Mouse (Mus musculus): Measurements from ENCODE around the gene Slc26a9. TPM values are rescaled to one million over a fixed set of nuclear protein-coding genes. Genes with fewer than 3 reads are reported as not detected.

Gene Slc26a9
- not detected in 2 replicates for polyA plus RNA-seq (2021; fragmentation: Nextera tagmentation)
- long read RNA-seq, experiment 1, result 0 reads
- long read RNA-seq, experiment 2, result 0 reads

DNA sequence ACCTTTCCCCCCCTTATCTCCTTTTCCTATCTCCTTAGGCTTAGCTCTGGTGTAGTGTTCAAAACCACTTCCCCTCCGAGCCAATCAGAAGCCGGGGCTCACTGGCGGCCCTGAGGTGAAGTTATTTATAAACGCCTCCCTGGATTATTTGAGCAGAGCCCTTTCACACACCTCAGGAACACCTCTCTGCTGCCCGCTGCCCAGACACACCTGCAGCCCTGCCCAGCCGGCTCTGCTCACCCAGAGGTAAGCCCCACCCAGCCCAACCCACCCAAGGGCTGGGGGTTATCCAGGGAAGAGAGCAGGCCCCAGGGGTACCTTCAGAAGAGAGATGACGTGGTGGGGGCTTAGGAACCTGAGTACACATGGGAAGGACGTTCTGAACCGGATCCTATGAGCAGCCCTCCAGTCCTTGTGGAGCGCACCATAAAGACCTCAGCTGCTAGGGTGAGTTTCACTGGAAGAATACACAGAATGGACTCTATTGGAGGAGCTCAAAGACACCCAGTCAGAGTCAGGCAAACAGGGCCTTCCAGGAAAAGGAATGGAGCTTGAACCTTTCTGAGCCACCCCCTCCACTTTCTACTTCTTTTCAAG is at the start of gene Slc26a9:
Gene Slc26a9, plus strand, starts transcription at position 155 of the 597 bp plus-strand sequence.

DNA sequence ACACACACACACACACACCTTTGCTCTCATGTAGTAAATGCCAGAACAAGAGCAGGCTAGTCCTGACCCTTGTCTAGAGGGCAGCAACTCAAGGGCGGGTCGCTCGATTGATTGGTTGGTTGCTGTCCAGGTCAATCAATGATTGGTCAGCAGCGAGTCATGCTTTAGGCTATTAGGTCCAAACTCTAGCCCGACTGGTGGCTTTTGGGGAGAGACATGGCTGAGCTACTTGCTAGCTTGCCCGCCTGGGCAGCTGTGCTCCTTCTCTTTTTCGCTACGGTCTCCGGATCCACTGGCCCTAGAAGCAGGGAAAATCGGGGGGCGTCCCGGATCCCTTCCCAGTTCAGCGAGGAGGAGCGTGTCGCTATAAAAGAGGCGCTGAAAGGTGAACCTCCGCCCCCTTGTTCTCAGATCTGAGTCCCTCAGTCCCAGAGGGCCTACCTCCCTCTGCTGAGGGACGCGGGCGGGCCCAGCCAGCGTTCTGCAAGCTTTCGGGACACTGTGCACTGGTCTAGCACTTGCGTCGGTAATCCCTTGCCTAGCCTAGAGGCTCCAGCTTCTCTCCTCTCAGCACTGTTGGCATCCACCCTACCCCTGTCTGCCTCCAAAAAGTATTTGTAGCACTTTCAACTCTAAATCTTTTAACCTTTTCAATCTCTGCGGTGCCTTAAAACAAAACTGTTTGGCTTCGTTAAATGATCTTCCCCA is 53.5 kb downstream of the Slc26a9 start, which contains the start of gene Pm20d1:
Gene Pm20d1, plus strand, starts transcription at position 180 of the 708 bp plus-strand sequence.

Other genes starting within 250 kb of the Slc26a9 start
- 14.0 and 17.0 TPM in 2 replicates for gene Srgap2, start 216.7 kb upstream of the Slc26a9 start, polyA plus RNA-seq (2021; fragmentation: Nextera tagmentation)
- 1.1 and 1.2 TPM in 2 replicates for gene Fam72a, start 216.1 kb upstream of the Slc26a9 start, polyA plus RNA-seq (2021; fragmentation: Nextera tagmentation)
- gene Avpr1b, start 144.8 kb upstream of the Slc26a9 start, polyA plus RNA-seq (2021; fragmentation: Nextera tagmentation), result not detected in 2 replicates
- gene Ctse, start 105.7 kb upstream of the Slc26a9 start, polyA plus RNA-seq (2021; fragmentation: Nextera tagmentation), result not detected in 2 replicates
- gene Rab7b, start 55.3 kb upstream of the Slc26a9 start, polyA plus RNA-seq (2021; fragmentation: Nextera tagmentation), result 1.4 and 2.2 TPM in 2 replicates
- gene Pm20d1, start 53.4 kb downstream of the Slc26a9 start, polyA plus RNA-seq (2021; fragmentation: Nextera tagmentation), result 1.6 and 3.5 TPM in 2 replicates
- 21.7 and 23.7 TPM in 2 replicates for gene Slc41a1, start 83.5 kb downstream of the Slc26a9 start, polyA plus RNA-seq (2021; fragmentation: Nextera tagmentation)
- 7.3 and 7.9 TPM in 2 replicates for gene Rab29, start 123.2 kb downstream of the Slc26a9 start, polyA plus RNA-seq (2021; fragmentation: Nextera tagmentation)
- gene Nucks1, start 166.5 kb downstream of the Slc26a9 start, polyA plus RNA-seq (2021; fragmentation: Nextera tagmentation), result 18.5 and 36.1 TPM in 2 replicates
- 0.41 and 0.48 TPM in 2 replicates for gene Slc45a3, start 218.9 kb downstream of the Slc26a9 start, polyA plus RNA-seq (2021; fragmentation: Nextera tagmentation)

Data from left cerebral cortex, adult 6 months (tissue).